Mouse (Mus musculus) gastrocnemius, postnatal 25 days (tissue): Measurements from ENCODE around the gene 4930412O13Rik. TPM values are rescaled to one million over a fixed set of nuclear protein-coding genes. Genes with fewer than 3 reads are reported as not detected.

Experiments
- DNase-seq: peaks from one replicate; pipeline ENCODE4 v3.0.0; 2022
- total RNA-seq, 2 experiments: library from RNA; stranded (reverse); gene quantifications; 1 replicate in 1 of 2; 2 replicates in 1 of 2; pipeline ENCODE4 v1.2.3; 2021

The 4930412O13Rik gene
- total RNA-seq, 2 experiments from 2014 or later = not detected

DNA sequence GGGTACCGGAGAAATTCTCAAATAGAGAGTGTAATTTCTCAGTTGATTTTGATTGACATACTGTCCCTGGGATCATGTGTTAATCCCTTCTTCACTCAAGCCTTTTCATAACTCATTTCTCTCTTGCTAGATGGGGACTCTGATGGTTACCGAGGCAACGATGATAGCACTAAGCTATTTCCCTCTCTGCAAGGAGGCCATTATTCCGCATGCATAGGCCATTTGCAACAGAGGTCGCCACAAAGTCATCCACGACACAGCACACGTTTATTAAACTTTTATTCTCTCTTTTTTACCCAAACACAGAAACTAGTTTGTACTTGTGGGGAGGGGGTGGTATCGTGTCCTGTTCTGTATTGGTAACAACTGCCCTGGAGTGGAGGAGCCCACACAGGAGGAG lies 16.8 kb downstream of the 4930412O13Rik start:
- no peak for DNase-seq

DNA sequence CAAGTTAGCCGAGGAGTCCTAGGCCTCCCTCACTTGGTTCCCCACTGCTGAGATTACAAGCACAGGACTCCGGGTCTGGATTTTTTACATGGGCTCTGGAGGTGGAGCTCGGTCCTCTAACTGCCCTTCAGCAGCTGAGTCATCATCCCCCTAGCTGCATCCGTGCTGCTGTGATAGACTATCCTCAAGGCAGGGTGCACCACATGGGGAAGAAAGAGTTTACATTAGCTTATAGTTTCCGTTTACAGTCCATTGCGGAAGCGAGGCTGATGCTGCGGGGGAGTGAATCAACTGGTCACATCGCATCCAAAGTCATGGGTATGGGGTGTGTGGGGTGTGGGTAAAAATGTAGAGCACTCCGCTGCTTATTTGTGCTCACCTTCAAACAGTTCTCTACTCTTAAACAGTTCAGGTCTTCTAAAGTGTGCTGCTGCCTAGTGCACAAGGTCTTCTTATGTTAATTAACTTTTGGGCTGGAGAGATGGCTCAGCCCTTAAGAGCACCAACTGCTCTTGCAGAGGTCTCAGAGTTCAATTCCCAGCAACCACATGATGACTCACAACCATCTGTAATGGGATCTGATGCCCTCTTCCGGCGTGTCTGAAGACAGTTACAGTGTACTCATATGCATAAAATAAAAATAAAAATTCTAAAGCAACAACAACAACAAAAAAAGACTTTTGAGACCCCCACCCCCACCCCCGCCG lies 23.0 kb downstream of the 4930412O13Rik start:
- DNase-seq = no peak

DNA sequence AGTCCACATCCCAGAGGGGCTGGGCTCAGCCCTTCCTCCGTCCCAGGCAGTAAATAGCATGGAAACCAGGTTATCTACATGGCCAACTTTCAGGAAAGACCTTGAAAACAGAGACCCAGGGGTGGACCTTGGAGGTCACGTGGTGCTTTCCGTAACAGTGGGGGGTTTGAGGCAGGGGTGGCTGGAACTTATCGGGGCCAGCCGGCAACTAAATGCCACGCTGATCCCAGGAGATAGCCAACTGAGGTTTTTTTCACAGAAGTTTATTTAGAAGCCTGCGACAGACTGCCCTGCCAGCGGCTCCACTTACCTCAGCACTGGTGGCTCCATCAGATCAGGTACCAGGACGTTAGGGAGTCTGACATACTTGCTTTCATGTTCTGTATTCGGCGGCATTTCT lies 24.9 kb downstream of the 4930412O13Rik start:
- no peak for DNase-seq

DNA sequence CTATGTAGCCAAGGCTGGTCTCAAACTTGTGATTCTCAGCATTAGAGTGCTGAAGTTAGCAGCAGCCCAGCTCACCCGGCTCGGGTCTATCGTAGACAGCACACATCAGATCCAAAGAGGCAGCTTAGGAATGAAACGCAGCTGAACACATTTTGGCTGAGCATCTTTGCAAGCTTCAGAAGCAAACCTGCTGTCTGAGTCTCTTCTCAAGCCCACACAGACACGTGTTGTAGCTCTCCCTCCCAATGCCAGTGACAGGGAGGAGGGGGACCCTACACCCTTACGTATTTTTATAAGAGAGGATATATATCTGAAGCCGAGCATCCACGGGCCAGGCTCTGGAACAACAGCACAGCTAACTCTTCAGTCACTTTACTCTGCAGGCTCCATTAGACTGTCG lies 36.5 kb downstream of the 4930412O13Rik start:
- no peak for DNase-seq

GRCm38 (mm10) chr2:9918691-9919471 lies 37.8 kb downstream of the 4930412O13Rik start:
- no peak for DNase-seq

GRCm38 (mm10) chr2:9926194-9926904 lies 45.3 kb downstream of the 4930412O13Rik start:
- DNase-seq = no peak

- no peak for DNase-seq
Observed at GRCm38 (mm10) chr2:9926905-9927283, 45.8 kb downstream of the 4930412O13Rik start.

Other genes starting within 250 kb of the 4930412O13Rik start
- not detected for gene 9230102O04Rik, start 8.3 kb downstream of the 4930412O13Rik start, total RNA-seq
- gene Gata3, start 8.8 kb downstream of the 4930412O13Rik start, total RNA-seq = under 1 TPM; 0.43 to 0.54 TPM
- 1 to 10 TPM; 6.4 to 7.6 TPM for gene Taf3, start 167.3 kb downstream of the 4930412O13Rik start, total RNA-seq
- 100 to 1,000 TPM; 828 to 842 TPM for gene Atp5c1, start 199.3 kb downstream of the 4930412O13Rik start, total RNA-seq
- 1 to 10 TPM; 5.0 to 6.1 TPM for gene Kin, start 199.3 kb downstream of the 4930412O13Rik start, total RNA-seq